In the genomic region with DNA sequence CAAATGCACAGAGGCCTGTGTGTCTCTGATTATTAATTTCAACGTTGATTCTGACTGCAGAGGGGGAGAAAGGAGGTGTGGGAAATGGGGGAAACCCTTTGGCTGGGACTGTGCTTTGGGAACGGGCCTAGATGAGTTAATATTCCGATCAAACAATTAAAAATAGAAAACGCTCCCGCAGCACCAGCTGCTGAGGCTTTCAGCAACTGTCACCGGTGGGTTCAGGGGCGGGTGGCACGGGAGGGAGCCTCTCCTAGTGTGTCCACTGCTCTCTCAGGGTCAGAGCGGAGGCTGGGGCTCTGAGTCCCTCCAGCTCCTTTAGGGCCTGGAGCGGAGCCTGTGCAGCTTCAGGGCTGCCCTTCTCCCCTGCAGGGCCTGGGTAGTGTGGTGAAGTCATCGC, we compare ENCODE assay signal across 15 mouse cellular contexts.
DNase-seq lines count a peak whose midpoint lies in the region; ATAC-seq lines count a peak whose summit lies in the region.
"Had no signal": no experiment of that assay in that cellular context is flagged by ENCODE, and none has a peak within 500 bp of the region (broad histone marks: within the 10 kb centered on the region; RNA-seq: fewer than 3 reads in every experiment).

No protein-coding gene starts in this region.

- peaks cover 78 to 100% of the 10 kb centered on the region in 2 experiments for H3K4me1 ChIP-seq in heart, embryonic 14.5 days (ENCODE audit: control insufficient read depth in 2 of 2, insufficient read depth in 2 of 2, low read length in 2 of 2)
- peaks cover 47% of the 10 kb centered on the region for H3K4me1 ChIP-seq in kidney, embryonic 14.5 days (ENCODE audit: control insufficient read depth, insufficient read depth, low read length)
- H3K4me1 ChIP-seq in limb, embryonic 12.5 days (replicated peaks), result peaks cover 99% of the 10 kb centered on the region
- H3K4me1 ChIP-seq in neural tube, embryonic 15.5 days, result peaks cover 70% of the 10 kb centered on the region

- no peak for DNase-seq in heart, adult 11 months
- DNase-seq in kidney, postnatal 25 days, result no peak
- no peak for DNase-seq in spleen, adult 12 weeks (ENCODE audit: low spot score)
- DNase-seq: adrenal gland, postnatal 36 days; cerebellum, postnatal 25 days; layer of hippocampus, postnatal 36 days; liver, postnatal 0 days; thymus, postnatal 14 days had no signal

- peak overlapping the region; percentile 68 for H3K9ac ChIP-seq in heart, embryonic 14.5 days (ENCODE audit: low read length)
- 0 out of 2 replicates have a peak overlapping the region, but pooled peaks have one; percentile 7 for H3K9ac ChIP-seq in kidney, embryonic 14.5 days (ENCODE audit: low read depth, low read length)
- H3K9ac ChIP-seq in limb, embryonic 12.5 days (replicated peaks), result no peak overlapping the region; the same call in 1 of the 2 replicates
- no peak overlapping the region for H3K9ac ChIP-seq in neural tube, embryonic 15.5 days (replicated peaks)
- H3K9ac ChIP-seq: limb, embryonic 13.5 days; liver, postnatal 0 days had no signal

- no peaks in the 10 kb centered on the region for H3K9me3 ChIP-seq in heart, embryonic 14.5 days (ENCODE audit: control insufficient read depth, low read length)
- no peaks in the 10 kb centered on the region for H3K9me3 ChIP-seq in kidney, embryonic 14.5 days (ENCODE audit: control insufficient read depth, low read length)
- no peaks in the 10 kb centered on the region for H3K9me3 ChIP-seq in limb, embryonic 12.5 days
- no peaks in the 10 kb centered on the region for H3K9me3 ChIP-seq in neural tube, embryonic 15.5 days (replicated peaks)
- H3K9me3 ChIP-seq: embryonic facial prominence, embryonic 10.5 days; limb, embryonic 13.5 days had no signal

- no peak overlapping the region for H3K4me3 ChIP-seq in heart, embryonic 14.5 days (ENCODE audit: control insufficient read depth in 1 of 2, insufficient read depth in 1 of 2, low read depth in 1 of 2, low read length in 2 of 2)
- no peak overlapping the region for H3K4me3 ChIP-seq in kidney, embryonic 14.5 days (ENCODE audit: low read length)
- H3K4me3 ChIP-seq in limb, embryonic 12.5 days (replicated peaks), result no peak overlapping the region
- no peak overlapping the region for H3K4me3 ChIP-seq in neural tube, embryonic 15.5 days (replicated peaks)
- H3K4me3 ChIP-seq: embryonic facial prominence, embryonic 10.5 days; limb, embryonic 13.5 days had no signal

- 0 out of 2 replicates have a peak, but pooled peaks cover 6% of the 10 kb centered on the region for H3K36me3 ChIP-seq in heart, embryonic 14.5 days (ENCODE audit: control insufficient read depth, insufficient read depth, low read length)
- no peaks in the 10 kb centered on the region for H3K36me3 ChIP-seq in kidney, embryonic 14.5 days (ENCODE audit: control insufficient read depth, insufficient read depth, low read length)
- no peaks in the 10 kb centered on the region for H3K36me3 ChIP-seq in limb, embryonic 12.5 days
- H3K36me3 ChIP-seq in neural tube, embryonic 15.5 days, result no peaks in the 10 kb centered on the region
- H3K36me3 ChIP-seq: embryonic facial prominence, embryonic 10.5 days; limb, embryonic 13.5 days had no signal

- H3K27ac ChIP-seq in heart, embryonic 14.5 days (replicated peaks in 1 of 2; ENCODE audit: control insufficient read depth in 1 of 2, insufficient read depth in 1 of 2, low read depth in 2 of 2, low read length in 2 of 2), result peak overlapping the region; percentile 73 to 93
- peak overlapping the region; percentile 91 for H3K27ac ChIP-seq in kidney, embryonic 14.5 days (ENCODE audit: low read depth, low read length)
- peak overlapping the region; percentile 79; the same call in 1 of the 2 replicates for H3K27ac ChIP-seq in limb, embryonic 12.5 days
- H3K27ac ChIP-seq in neural tube, embryonic 15.5 days (replicated peaks), result peak overlapping the region; percentile 45
- H3K27ac ChIP-seq: limb, embryonic 13.5 days had no signal

- H3K4me2 ChIP-seq in heart, embryonic 14.5 days (ENCODE audit: low read length), result peak overlapping the region; percentile 39
- no peak overlapping the region for H3K4me2 ChIP-seq in kidney, embryonic 14.5 days (replicated peaks; ENCODE audit: low read depth, low read length)
- no peak overlapping the region for H3K4me2 ChIP-seq in limb, embryonic 12.5 days
- H3K4me2 ChIP-seq in neural tube, embryonic 15.5 days, result no peak overlapping the region
- H3K4me2 ChIP-seq: limb, embryonic 13.5 days had no signal

- ATAC-seq in heart, embryonic 14.5 days (ENCODE audit: insufficient number of reproducible peaks, insufficient read depth, low FRiP score, low read depth), result no peak
- no peak for ATAC-seq in kidney, embryonic 14.5 days (ENCODE audit: low FRiP score, low TSS enrichment)
- ATAC-seq in limb, embryonic 12.5 days (ENCODE audit: insufficient number of reproducible peaks, insufficient read depth, low FRiP score, low TSS enrichment, low read depth), result no peak
- no peak for ATAC-seq in neural tube, embryonic 15.5 days (ENCODE audit: low FRiP score)
- ATAC-seq: CD4-positive, CD25-positive, alpha-beta regulatory T cell, adult 4 months; liver, postnatal 0 days had no signal

- H3K27me3 ChIP-seq in heart, embryonic 14.5 days (ENCODE audit: control insufficient read depth, insufficient read depth, low read length), result no peaks in the 10 kb centered on the region
- H3K27me3 ChIP-seq in kidney, embryonic 14.5 days (ENCODE audit: control insufficient read depth, insufficient read depth, low read length), result no peaks in the 10 kb centered on the region
- peaks cover 40% of the 10 kb centered on the region for H3K27me3 ChIP-seq in limb, embryonic 12.5 days
- H3K27me3 ChIP-seq in neural tube, embryonic 15.5 days (replicated peaks), result peaks cover 36% of the 10 kb centered on the region

- 48% methylated on average over 11 of the region's 11 CpGs for WGBS in heart, embryonic 14.5 days
- 76% methylated on average over 11 of the region's 11 CpGs for WGBS in kidney, embryonic 14.5 days
- 72% methylated on average over 11 of the region's 11 CpGs for WGBS in limb, embryonic 12.5 days
- WGBS in neural tube, embryonic 15.5 days, result 48% methylated on average over 11 of the region's 11 CpGs

Comparison
In these comparisons a context has a peak if more than half of its experiments do, and no peak if none do; other contexts are left out.
1. H3K9ac ChIP-seq: peak in heart, embryonic 14.5 days (single experiment) and kidney, embryonic 14.5 days (single experiment); none in limb, embryonic 12.5 days (single experiment) and neural tube, embryonic 15.5 days (single experiment).
2. Peak in every context shown above with its lines, with median percentiles within 50 percentile points of each other: H3K27ac ChIP-seq.